Mouse (Mus musculus) small intestine, adult 2 months (tissue): ENCODE results near the gene Marf1.

Source experiments
- CTCF ChIP-seq: fragments of 200-500 bp; IDR thresholded peaks from 2 replicates; pipeline ENCODE4 v1.5.1; 2012; ENCODE audit warnings: low read depth, mild to moderate bottlenecking, control low read depth, inconsistent platforms, low read length, moderate library complexity, mixed read lengths; ENCODE audit not compliant: insufficient replicate concordance, insufficient read length; ENCODE audit errors: extremely low read depth
- POLR2A ChIP-seq: fragments of 200-500 bp; IDR thresholded peaks from 2 replicates; pipeline ENCODE4 v1.6.1; 2012; ENCODE audit warnings: low read depth, mild to moderate bottlenecking, control low read depth, inconsistent platforms, low read length, moderate library complexity

DNA sequence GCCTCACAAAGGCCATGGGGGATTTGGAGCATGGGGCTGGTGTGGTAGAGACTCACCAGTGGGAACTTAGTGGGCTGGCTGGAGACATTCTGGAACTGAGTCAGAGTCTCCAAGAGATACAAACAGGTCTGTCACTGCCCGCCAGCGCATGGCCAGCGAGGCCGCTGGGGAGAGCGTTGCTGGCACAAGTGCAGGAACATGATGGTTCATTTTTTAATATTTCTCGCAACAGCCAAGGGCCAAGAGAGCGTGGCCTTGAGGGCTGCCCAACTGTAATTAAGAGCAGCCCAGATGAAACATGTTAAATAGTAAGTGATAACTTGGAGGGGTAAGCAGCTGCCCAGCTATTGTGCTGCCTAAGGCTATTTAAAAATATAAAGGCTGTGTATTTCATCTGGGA is 38.4 kb downstream of the Marf1 start:
- no peak for TF ChIP-seq POLR2A
- no peak for TF ChIP-seq CTCF
